Mouse (Mus musculus) heart, adult 2 months (tissue): ENCODE results near the gene Filip1l.
A peak's percentile ranks its signal among the peaks of the same experiment; 100 is the strongest.

Experiments
- CTCF ChIP-seq: fragments of 200-600 bp; IDR thresholded peaks from 2 replicates; pipeline ENCODE4 v1.8.1; 2022; ENCODE audit warnings: antibody characterized with exemption, mild to moderate bottlenecking, moderate library complexity
- EP300 ChIP-seq: fragments of 200-500 bp; IDR thresholded peaks from 2 replicates; pipeline ENCODE4 v1.6.1; 2011; ENCODE audit warnings: low read depth, low read length, control low read depth; ENCODE audit not compliant: insufficient read depth
- POLR2A ChIP-seq: fragments of 200-500 bp; IDR thresholded peaks from 2 replicates; pipeline ENCODE4 v1.6.1; 2011; ENCODE audit warnings: mild to moderate bottlenecking, low read depth, low read length, control low read depth; ENCODE audit not compliant: insufficient read depth

- TF ChIP-seq CTCF, result peak; percentile 92
- TF ChIP-seq POLR2A, result no peak
- 0 out of 2 replicates have a peak, but pooled peaks have one; percentile 10 for TF ChIP-seq EP300
Measured at GRCm38 (mm10) chr16:57398387-57399214, 45.7 kb downstream of the Filip1l start.
